Mouse (Mus musculus) limb, embryonic 11.5 days (tissue): ENCODE measurements around the gene Gucy2e. TPM values are rescaled to one million over a fixed set of nuclear protein-coding genes. Genes with fewer than 3 reads are reported as not detected.

Experiments
- ATAC-seq: fragments of 200-750 bp; cut with Nextera tagmentation; 2 replicates; pipeline ENCODE4 v1.8.0; 2017; ENCODE audit warnings: low read depth; ENCODE audit not compliant: insufficient number of reproducible peaks, low FRiP score, low TSS enrichment
- DNase-seq: peaks from one replicate; pipeline ENCODE4 v3.0.0-alpha.2; 2015; ENCODE audit warnings: low spot score
- H3K27ac ChIP-seq: fragments of 300-500 bp; sonication (generic); replicated peaks from 2 replicates; pipeline ENCODE4 v1.5.1; 2014; ENCODE audit warnings: low read depth, mild to moderate bottlenecking, low read length
- H3K27me3 ChIP-seq: fragments of 300-500 bp; sonication (generic); 2 replicates; pipeline ENCODE4 v1.6.1; 2014; ENCODE audit warnings: mild to moderate bottlenecking, low read length, mixed read lengths; ENCODE audit not compliant: control insufficient read depth, insufficient read depth
- H3K36me3 ChIP-seq: fragments of 300-500 bp; sonication (generic); 2 replicates; pipeline ENCODE4 v1.6.1; 2014; ENCODE audit warnings: mild to moderate bottlenecking, low read length, moderate library complexity, mixed read lengths; ENCODE audit not compliant: control insufficient read depth, insufficient read depth
- H3K4me1 ChIP-seq: fragments of 300-500 bp; sonication (generic); 2 replicates; pipeline ENCODE4 v1.6.1; 2014; ENCODE audit warnings: low read length, mixed read lengths; ENCODE audit not compliant: control insufficient read depth, insufficient read depth
- H3K4me2 ChIP-seq: fragments of 300-500 bp; sonication (generic); 2 replicates; pipeline ENCODE4 v1.6.1; 2014; ENCODE audit warnings: low read depth, mild to moderate bottlenecking, moderate library complexity; ENCODE audit not compliant: severe bottlenecking
- H3K4me3 ChIP-seq: fragments of 300-500 bp; sonication (generic); 2 replicates; pipeline ENCODE4 v1.5.1; 2014; ENCODE audit warnings: low read depth, low read length
- H3K9ac ChIP-seq: fragments of 300-500 bp; sonication (generic); 2 replicates; pipeline ENCODE4 v1.6.1; 2014; ENCODE audit warnings: mild to moderate bottlenecking, low read length
- H3K9me3 ChIP-seq: fragments of 300-500 bp; sonication (generic); 2 replicates; pipeline ENCODE4 v1.6.1; 2016; ENCODE audit warnings: low read length; ENCODE audit not compliant: control insufficient read depth
- WGBS: fragments of 180-500 bp; shearing (Covaris S2); extraction: QIAGEN DNeasy Blood & Tissue Kit; methylation state at CpG from one replicate; pipeline ENCODE4 v1.1.7; 2014; 5-methylcytosine and 5-hydroxymethylcytosine counted together
- polyA plus RNA-seq: library from polyadenylated mRNA; unstranded; fragments of >200 nt; fragmentation: Nextera tagmentation; extraction: Ambion mirVana; gene quantifications from 2 replicates; pipeline ENCODE4 v1.2.1, GENCODE M21; 2014

The Gucy2e gene
- polyA plus RNA-seq, 1 experiment from 2014 or later = not detected

DNA sequence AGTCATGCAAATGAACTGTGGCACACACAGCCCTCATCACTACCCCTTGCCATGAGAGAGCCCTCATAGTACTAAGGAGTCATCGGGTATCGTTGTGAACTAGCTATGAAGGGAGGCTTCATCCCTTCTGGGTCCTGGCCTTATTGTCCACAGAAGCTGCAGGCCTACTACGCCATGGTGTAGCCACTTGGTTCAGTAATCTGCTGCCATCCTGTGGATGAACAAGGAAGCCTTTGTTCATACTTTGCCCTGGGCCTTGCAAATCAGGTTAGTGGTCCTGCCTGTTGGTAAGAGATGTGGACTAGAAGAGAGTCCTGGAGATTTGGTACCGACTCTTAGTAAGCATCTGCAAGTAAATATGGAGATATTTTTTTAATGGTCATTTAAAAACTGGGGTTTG lies 6.4 kb downstream of the Gucy2e start:
- H3K4me2 ChIP-seq = no peak overlapping the region
- no peak overlapping the region for H3K9ac ChIP-seq
- ATAC-seq = no peak
- WGBS = 79% methylated on average over 4 of the region's 4 CpGs
- no peaks in the 10 kb centered on the region for H3K9me3 ChIP-seq
- no peak overlapping the region for H3K4me3 ChIP-seq
- H3K27ac ChIP-seq = no peak overlapping the region
- 0 out of 2 replicates have a peak, but pooled peaks cover 6% of the 10 kb centered on the region for H3K4me1 ChIP-seq
- H3K27me3 ChIP-seq = peaks cover 9% of the 10 kb centered on the region
- no peak for DNase-seq
- no peaks in the 10 kb centered on the region for H3K36me3 ChIP-seq

DNA sequence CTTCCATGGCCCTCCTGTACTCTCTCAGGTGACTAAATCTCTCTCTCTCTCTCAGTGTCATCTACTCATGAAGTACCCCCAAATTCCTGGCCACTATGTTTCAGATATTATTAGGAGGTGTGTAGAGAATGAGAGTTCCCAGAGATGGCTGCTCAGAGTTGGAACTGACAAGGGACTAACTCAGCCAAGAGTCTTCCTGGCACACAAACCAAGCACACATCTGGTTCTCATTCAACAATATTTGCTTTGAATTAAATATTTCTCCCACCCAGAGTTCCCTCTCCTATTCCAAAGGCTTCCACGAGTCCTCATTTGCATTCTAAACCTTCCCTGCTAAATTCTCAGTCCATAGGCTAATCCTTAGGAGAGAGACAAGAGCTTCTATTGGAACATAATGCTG lies 11.1 kb downstream of the Gucy2e start:
- ATAC-seq (no peak), DNase-seq (no peak)
- H3K4me1 ChIP-seq = no peaks in the 10 kb centered on the region
- no peak overlapping the region for H3K4me3 ChIP-seq
- no peak overlapping the region for H3K27ac ChIP-seq
- WGBS = 63% methylated on average over 1 of the region's 1 CpGs
- H3K27me3 ChIP-seq = no peaks in the 10 kb centered on the region
- H3K9ac ChIP-seq = no peak overlapping the region
- H3K9me3 ChIP-seq = no peaks in the 10 kb centered on the region
- H3K4me2 ChIP-seq = no peak overlapping the region
- H3K36me3 ChIP-seq = no peaks in the 10 kb centered on the region

DNA sequence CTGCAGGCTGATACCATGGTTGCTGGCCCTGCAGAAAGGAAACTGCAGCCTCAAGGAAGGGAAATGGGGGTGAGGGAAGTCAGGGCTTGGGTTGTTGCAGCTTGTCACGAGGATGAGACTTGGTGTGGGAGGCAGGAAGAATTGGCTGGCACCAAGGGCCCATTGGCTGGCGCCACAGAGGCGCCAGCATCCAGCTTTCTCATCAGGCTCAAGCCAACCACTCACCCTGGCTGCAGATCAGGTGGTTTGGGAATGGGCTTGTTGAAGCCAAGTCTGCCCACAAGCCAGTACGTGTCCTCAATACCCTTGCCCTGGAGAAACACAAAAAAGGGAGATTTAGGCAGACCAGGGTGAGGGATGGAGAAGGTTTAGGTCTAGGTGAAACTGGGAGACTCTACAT lies 13.7 kb downstream of the Gucy2e start:
- no peaks in the 10 kb centered on the region for H3K4me1 ChIP-seq

DNA sequence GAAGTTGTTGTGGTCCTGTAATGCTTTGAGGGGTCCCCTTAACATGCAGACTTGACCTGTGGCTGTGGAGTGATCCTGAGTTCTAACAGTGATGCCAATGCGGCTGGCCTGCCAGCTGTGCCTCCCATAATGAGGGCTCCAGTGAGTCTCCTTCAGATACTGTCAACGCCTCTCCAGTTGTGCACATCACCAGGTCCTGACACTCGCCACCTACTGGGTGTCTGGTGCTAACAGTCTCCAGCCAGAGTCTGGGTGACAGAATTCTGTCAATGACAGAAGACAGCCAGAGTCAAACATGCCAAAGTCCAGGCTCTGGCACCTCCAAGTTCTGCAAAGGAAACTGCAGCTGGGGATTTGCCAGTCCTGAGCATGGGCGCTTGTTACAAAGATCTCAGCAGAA lies 15.8 kb downstream of the Gucy2e start:
- no peak overlapping the region for H3K27ac ChIP-seq
- H3K4me1 ChIP-seq = no peaks in the 10 kb centered on the region
- H3K4me2 ChIP-seq = no peak overlapping the region
- no peaks in the 10 kb centered on the region for H3K9me3 ChIP-seq
- no peaks in the 10 kb centered on the region for H3K27me3 ChIP-seq
- no peak for ATAC-seq
- H3K36me3 ChIP-seq = no peaks in the 10 kb centered on the region
- 58% methylated on average over 4 of the region's 4 CpGs for WGBS
- H3K9ac ChIP-seq = no peak overlapping the region
- no peak overlapping the region for H3K4me3 ChIP-seq
- no peak for DNase-seq

More for the DNA sequence above, 13.7 kb downstream of the Gucy2e start:
- H3K36me3 ChIP-seq = no peaks in the 10 kb centered on the region
- H3K27ac ChIP-seq = no peak overlapping the region
- H3K9me3 ChIP-seq = no peaks in the 10 kb centered on the region
- no peaks in the 10 kb centered on the region for H3K27me3 ChIP-seq
- H3K4me3 ChIP-seq = no peak overlapping the region
- WGBS = 92% methylated on average over 4 of the region's 4 CpGs
- ATAC-seq (no peak), DNase-seq (no peak)
- no peak overlapping the region for H3K9ac ChIP-seq
- no peak overlapping the region for H3K4me2 ChIP-seq

DNA sequence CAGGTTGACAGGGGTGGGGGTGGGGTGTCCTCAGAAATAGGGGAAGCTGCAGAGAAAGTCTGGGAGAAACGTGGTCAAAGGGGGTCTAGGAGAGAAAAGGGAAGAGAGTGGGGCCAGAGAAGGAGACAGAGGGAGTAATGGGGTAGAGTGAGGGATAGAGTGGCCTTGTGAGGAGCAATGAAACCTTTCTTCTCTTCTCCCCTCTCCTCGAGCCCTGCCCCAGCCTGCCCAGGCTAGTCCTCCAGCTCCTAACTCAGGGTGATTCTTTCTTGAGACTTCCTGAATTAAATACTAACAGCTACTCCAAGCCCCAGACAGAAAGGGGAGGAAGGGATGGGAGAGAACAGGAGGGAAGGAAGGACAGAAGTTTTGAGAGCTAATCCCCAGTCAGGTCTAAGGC lies 18.2 kb downstream of the Gucy2e start:
- no peak overlapping the region for H3K27ac ChIP-seq
- H3K36me3 ChIP-seq = no peaks in the 10 kb centered on the region
- H3K4me1 ChIP-seq = no peaks in the 10 kb centered on the region
- ATAC-seq = no peak
- H3K27me3 ChIP-seq = no peaks in the 10 kb centered on the region
- no peak overlapping the region for H3K4me2 ChIP-seq
- H3K9me3 ChIP-seq = no peaks in the 10 kb centered on the region
- DNase-seq = no peak
- H3K9ac ChIP-seq = no peak overlapping the region
- H3K4me3 ChIP-seq = no peak overlapping the region
- WGBS = 50% methylated on average over 2 of the region's 2 CpGs

DNA sequence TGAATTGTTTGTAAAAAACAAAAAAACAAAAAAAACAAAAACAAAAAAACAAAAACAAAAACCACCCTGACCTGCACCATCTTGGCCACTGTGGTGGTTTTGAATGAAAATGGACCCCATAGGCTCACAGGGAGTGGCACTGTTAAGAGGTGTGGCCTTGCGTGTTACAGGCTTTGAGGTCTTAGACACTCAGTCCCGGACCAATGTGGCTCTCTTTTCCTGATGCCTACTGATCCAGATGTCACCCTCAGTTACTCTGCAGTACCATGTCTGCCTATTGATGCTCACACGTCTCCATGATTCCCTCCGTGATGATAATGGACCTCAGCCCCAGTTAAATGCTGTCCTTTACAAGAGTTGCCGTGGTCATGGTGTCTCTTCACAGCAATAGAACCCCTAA lies 19.4 kb downstream of the Gucy2e start:
- Histone ChIP-seq H3K4me1 (no peaks in the 10 kb centered on the region), H3K4me3 (no peak overlapping the region), H3K9me3 (no peaks in the 10 kb centered on the region), H3K27ac (no peak overlapping the region), H3K27me3 (no peaks in the 10 kb centered on the region), H3K9ac (no peak overlapping the region), H3K36me3 (no peaks in the 10 kb centered on the region), H3K4me2 (no peak overlapping the region)
- DNase-seq (no peak), ATAC-seq (no peak)
- 87% methylated on average over 5 of the region's 5 CpGs for WGBS

DNA sequence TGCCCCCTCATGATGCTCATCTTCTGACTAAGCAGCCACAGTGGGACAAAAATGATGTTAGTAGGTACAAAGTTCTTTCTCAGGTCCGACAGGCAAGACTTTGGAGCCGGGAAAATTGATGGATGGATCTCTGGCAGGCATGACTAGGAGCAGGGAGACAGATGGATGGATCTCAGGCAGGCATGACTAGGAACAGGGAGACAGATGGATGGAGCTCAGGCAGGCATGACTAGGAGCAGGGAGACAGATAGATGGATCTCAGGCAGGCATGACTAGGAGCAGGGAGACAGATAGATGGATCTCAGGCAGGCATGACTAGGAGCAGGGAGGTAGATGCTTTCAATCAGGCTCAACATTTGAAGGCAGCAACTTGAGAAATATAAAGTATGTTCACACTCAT lies 25.4 kb downstream of the Gucy2e start:
- no peaks in the 10 kb centered on the region for H3K27me3 ChIP-seq
- no peaks in the 10 kb centered on the region for H3K36me3 ChIP-seq
- no peaks in the 10 kb centered on the region for H3K4me1 ChIP-seq
- no peaks in the 10 kb centered on the region for H3K9me3 ChIP-seq
- ATAC-seq = no peak
- DNase-seq = no peak
- H3K9ac ChIP-seq = no peak overlapping the region
- no peak overlapping the region; the same call in 1 of the 2 replicates for H3K4me2 ChIP-seq
- H3K27ac ChIP-seq = no peak overlapping the region
- 40% methylated on average over 2 of the region's 2 CpGs for WGBS
- no peak overlapping the region for H3K4me3 ChIP-seq

DNA sequence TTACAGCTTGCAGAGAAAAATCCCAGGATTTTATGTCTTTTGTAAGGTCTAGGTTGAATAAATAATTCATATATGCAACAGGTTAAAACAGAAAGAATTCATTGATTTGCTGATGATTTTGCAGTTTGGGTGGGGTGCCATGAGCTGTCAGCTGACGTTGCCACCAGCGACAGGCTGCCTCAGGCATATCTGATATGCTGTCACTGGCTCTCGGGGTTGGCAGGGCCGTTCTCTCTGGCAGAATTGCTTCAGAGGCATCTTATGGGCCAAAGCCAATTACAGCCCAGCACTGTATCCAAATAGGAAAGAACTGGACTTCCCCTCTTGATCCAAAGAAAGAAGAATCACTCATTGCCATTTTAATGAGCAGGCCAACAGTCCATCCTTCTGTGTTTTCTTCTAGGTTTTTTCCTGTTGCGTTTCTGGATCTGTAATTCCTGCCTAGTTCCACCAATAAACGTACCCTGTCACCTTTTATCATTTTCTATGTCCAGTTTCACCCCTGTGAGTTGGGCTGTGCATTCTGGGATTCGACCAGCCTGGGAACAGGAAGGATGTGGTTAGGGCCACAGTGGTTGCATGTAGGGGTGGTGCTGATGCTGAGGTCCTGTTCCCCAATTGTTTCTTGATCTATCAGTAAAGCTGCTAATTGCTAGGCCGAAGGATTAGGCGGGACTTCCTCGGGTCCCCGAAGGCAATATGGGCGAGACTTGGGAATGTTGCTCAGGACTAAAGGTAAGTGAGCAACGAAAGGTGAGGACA lies 34.2 kb downstream of the Gucy2e start:
- WGBS = 83% methylated on average over 13 of the region's 13 CpGs
- ATAC-seq (no peak), DNase-seq (no peak)
- Histone ChIP-seq H3K4me3 (no peak overlapping the region), H3K9me3 (no peaks in the 10 kb centered on the region), H3K4me2 (no peak overlapping the region), H3K27me3 (peaks cover 4% of the 10 kb centered on the region), H3K27ac (no peak overlapping the region), H3K4me1 (no peaks in the 10 kb centered on the region), H3K9ac (no peak overlapping the region), H3K36me3 (no peaks in the 10 kb centered on the region)

DNA sequence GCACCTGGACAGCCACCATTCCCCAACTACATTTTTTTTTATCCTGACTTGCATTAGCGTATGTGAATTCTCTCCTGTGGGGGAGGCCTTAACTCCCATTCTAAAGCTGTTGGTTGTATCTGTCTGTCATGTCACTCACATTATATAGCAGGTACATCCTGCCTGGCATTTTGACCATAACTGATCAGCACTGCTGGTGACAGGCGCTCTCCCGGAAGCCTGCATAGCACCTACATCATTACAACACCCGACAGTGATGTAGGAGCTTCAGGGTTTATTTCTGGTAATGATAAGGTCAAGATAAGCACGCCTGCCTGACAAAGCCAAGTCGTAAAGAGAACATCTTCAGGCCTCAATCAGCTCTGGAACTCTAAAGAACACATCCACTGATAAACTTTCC lies 36.6 kb downstream of the Gucy2e start:
- WGBS = 49% methylated on average over 6 of the region's 6 CpGs
- no peak overlapping the region for H3K27ac ChIP-seq
- no peaks in the 10 kb centered on the region for H3K4me1 ChIP-seq
- no peak overlapping the region for H3K4me3 ChIP-seq
- H3K9me3 ChIP-seq = no peaks in the 10 kb centered on the region
- H3K9ac ChIP-seq = no peak overlapping the region
- no peak for ATAC-seq
- no peaks in the 10 kb centered on the region for H3K36me3 ChIP-seq
- peaks cover 20% of the 10 kb centered on the region for H3K27me3 ChIP-seq
- H3K4me2 ChIP-seq = no peak overlapping the region
- no peak for DNase-seq
